Mouse (Mus musculus) kidney, postnatal 14 days (tissue): ENCODE data around the gene Foxc1.

Experiments
- DNase-seq: peaks from one replicate; pipeline ENCODE4 v3.0.0; 2022; ENCODE audit warnings: mixed read lengths

Gene Foxc1

DNA sequence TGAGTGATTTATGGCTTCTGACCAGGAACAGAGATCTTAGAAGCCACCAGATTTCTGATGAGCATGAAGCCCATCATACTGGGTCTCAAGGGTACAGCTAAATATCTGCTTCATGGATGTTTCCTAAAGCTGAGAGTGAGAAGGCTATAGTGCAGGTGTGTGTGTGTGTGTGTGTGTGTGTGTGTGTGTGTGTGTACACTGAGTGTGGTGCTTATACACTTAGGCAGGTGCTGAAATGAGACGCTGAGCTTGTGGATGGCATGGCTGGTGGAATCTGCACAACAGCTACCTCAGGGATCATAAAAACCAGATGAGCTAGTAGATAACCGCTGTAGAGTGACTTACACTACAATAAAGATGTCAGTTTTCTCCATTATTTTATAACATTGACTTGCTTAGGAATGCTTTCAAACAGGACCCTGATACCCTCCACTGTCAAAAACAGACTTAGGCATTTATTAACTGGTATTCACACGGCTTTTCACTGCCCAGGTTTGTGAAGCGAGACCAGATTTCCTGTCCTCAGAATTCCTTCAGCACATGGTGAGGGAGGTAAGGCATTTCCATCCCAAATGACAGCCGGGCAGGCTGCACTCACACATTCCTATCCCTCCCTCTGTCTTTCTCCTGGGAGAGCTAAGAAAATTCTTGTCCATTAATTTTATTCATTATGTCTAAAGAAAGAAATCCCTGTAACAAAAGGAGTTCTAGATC is 43.0 kb downstream of the Foxc1 start:
- DNase-seq, result peak; percentile 27

DNA sequence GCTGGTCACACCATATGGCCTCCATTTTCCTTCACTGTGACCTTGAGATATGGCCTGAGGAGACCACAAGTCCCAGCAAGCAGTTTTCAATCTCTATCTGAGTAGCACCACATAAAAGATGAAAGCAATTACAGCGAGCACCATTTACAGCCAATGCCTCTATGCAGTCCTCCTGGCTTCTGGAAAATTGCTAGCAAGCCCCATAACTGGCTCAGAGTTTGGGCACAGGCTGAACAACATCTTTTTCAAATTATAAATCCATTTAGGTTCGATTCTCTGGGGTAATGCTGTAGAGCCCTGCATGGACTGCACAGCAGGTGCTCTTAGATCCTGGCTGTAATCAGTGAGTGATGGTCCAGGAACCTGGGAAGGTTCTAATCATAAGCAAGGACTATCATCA is 47.1 kb downstream of the Foxc1 start:
- DNase-seq, result no peak

DNA sequence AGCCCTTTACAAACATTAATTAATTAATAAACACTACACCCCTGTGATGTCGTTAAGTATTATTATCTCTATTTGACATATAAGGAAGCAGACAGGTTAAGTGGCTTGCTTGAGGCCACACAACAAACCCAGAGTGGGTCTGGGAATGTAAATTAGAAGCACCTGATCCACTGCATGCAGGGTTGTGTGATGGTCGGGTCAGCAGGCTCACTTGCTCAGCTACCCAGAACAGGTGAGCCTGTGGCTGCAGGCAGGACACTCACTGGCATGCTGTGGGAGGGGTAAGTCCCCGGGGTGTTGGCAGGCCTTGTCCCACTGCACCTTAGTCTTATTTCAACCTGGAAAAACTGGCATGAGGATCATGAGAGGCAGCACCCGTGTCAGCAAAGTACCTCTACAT is 47.6 kb downstream of the Foxc1 start:
- peak; percentile 16 for DNase-seq

DNA sequence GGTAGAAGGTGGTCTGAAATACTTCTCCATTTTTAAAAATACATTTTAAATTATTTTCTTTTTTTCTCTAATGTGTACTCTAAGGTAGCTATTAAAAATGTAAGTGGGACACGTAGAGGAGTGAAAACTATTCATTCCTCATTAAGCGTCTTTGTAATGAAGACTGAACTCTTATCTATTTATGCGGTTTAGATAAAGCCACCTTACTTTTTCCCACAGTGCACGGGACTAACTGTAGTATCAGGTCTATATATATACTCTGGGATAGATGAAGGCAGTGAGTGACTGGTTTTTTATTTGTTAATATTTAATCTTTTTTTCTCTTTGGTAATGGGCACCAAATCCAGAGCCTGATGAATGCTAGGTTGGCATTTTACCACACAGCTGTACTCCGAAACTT is 53.8 kb downstream of the Foxc1 start:
- DNase-seq, result no peak
